Mouse (Mus musculus): Measurements from ENCODE around the gene Rbm33. TPM values are rescaled to one million over a fixed set of nuclear protein-coding genes. Genes with fewer than 3 reads are reported as not detected.
A peak's percentile ranks its signal among the peaks of the same experiment; 100 is the strongest.

Gene Rbm33
- total and polyA plus RNA-seq, 3 experiments: 13.6 to 41.1 (median 38.5) TPM

DNA sequence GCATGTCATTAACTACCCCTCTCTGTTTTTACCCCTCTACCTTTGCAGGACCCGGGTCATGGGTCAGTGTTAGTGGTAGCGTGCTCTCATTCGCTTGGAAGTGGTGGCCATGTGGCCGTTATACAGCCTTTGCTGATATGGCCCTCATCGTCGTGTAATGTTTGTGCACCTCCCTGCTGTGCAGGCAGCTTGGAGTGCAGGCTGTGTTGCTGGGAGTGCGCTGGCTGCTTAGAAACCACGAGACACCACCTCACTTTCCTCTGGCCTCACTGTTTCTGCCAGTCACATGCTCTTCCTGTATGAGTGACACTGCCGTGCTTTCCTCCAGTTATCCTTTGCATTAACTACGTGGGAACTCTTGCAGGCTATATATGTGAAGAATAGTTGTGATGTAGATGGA, 101.8 kb downstream of the Rbm33 start:
- Histone ChIP-seq H3K27ac (no peak overlapping the region), H3K36me3 (ENCODE audit: control insufficient read depth, insufficient read depth, low read length) (peaks cover 6% of the 10 kb centered on the region), H3K4me3 (no peak overlapping the region), H3K79me2 (replicated peaks; ENCODE audit: control insufficient read depth, insufficient read depth, low read length) (no peaks in the 10 kb centered on the region), H3K27me3 (ENCODE audit: control insufficient read depth, insufficient read depth, low read length) (no peaks in the 10 kb centered on the region), H3K9ac (ENCODE audit: low read depth, low read length) (no peak overlapping the region), H3K4me1 (ENCODE audit: control insufficient read depth, insufficient read depth, low read length) (peaks cover 2% of the 10 kb centered on the region; the same call in 1 of the 2 replicates)
- 84% methylated on average over 10 of the region's 10 CpGs for WGBS
- TF ChIP-seq EP300 (IDR thresholded peaks at IDR 0.05; ENCODE audit: insufficient read depth, low read depth, low read length) (no peak), POLR2A (IDR thresholded peaks at IDR 0.05; ENCODE audit: insufficient read depth, low read depth, low read length) (no peak), CTCF (IDR thresholded peaks at IDR 0.05) (no peak)
- intact Hi-C loops (cut with DNase I): no loop called here
- DNase-seq: no peak

DNA sequence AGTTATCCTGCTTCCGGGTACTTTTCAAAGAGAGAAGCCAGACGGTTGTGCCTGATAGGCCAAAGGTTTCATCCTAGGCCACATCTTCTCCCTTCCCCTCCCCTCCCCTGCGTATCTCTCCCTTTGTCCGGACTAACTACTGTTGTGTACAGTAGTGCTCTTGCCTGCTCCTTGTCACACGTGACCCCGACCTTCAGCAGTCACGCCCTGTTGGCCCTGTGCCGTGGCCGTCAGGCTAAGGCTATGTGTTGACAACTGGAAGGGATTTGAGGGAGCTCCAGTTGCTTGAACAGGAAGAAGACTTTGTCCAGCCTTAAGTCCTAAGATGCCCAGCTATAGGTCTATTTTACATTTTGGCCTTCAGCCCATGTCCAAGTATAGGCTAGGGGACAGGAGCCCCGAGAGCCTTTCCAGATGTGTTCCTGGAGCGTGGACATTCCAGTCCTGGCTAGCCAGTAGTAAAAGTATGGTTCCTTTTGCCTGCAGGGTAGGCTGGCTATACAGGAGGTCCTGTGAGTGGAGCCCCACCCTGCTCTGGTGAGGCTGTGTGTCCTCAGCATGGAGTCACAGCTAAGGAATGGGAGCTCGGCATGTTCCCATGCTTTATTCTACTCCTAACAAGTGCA, 102.8 kb downstream of the Rbm33 start:
- 61% methylated on average over 12 of the region's 12 CpGs for WGBS
- intact Hi-C loops (cut with DNase I): no loop called here
- Histone ChIP-seq H3K36me3 (ENCODE audit: control insufficient read depth, insufficient read depth, low read length) (no peaks in the 10 kb centered on the region), H3K4me1 (ENCODE audit: control insufficient read depth, insufficient read depth, low read length) (no peaks in the 10 kb centered on the region), H3K79me2 (replicated peaks; ENCODE audit: control insufficient read depth, insufficient read depth, low read length) (no peaks in the 10 kb centered on the region), H3K4me3 (no peak overlapping the region), H3K9ac (ENCODE audit: low read depth, low read length) (no peak overlapping the region), H3K27ac (no peak overlapping the region), H3K27me3 (ENCODE audit: control insufficient read depth, insufficient read depth, low read length) (no peaks in the 10 kb centered on the region)
- DNase-seq: no peak
- no peak for TF ChIP-seq CTCF (IDR thresholded peaks at IDR 0.05)
- no peak for TF ChIP-seq EP300 (IDR thresholded peaks at IDR 0.05; ENCODE audit: insufficient read depth, low read depth, low read length)
- TF ChIP-seq POLR2A (IDR thresholded peaks at IDR 0.05; ENCODE audit: insufficient read depth, low read depth, low read length): no peak

DNA sequence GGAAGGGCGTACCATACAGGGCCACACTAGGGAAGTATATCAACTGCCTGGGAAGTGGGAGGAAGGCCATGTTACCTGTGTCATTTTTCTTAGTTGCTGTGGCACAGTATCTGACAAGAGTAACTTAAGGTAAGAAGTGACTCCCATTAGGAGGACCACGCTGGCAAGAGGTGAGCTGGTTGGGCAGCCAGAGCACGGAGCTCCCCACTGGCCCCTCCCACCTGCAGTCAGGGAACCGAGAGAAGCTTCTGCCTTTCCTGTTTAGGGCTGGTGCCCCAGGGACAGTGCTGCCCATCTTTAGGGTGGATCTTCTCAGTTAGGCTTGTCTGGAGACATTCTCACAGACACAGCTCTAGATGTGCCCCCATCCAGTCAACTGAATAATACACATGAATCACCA, 106.9 kb downstream of the Rbm33 start:
- H3K9ac ChIP-seq (ENCODE audit: low read depth, low read length): no peak overlapping the region
- no peaks in the 10 kb centered on the region for H3K79me2 ChIP-seq (replicated peaks; ENCODE audit: control insufficient read depth, insufficient read depth, low read length)
- no peak for DNase-seq
- H3K36me3 ChIP-seq (ENCODE audit: control insufficient read depth, insufficient read depth, low read length): no peaks in the 10 kb centered on the region
- H3K4me3 ChIP-seq: no peak overlapping the region
- intact Hi-C loops (cut with DNase I): no loop called here
- TF ChIP-seq POLR2A (IDR thresholded peaks at IDR 0.05; ENCODE audit: insufficient read depth, low read depth, low read length): no peak
- no peak for TF ChIP-seq EP300 (IDR thresholded peaks at IDR 0.05; ENCODE audit: insufficient read depth, low read depth, low read length)
- no peak for TF ChIP-seq CTCF (IDR thresholded peaks at IDR 0.05)
- no peak overlapping the region for H3K27ac ChIP-seq
- no peaks in the 10 kb centered on the region for H3K27me3 ChIP-seq (ENCODE audit: control insufficient read depth, insufficient read depth, low read length)
- no peaks in the 10 kb centered on the region for H3K4me1 ChIP-seq (ENCODE audit: control insufficient read depth, insufficient read depth, low read length)
- WGBS: 46% methylated on average over 4 of the region's 4 CpGs

DNA sequence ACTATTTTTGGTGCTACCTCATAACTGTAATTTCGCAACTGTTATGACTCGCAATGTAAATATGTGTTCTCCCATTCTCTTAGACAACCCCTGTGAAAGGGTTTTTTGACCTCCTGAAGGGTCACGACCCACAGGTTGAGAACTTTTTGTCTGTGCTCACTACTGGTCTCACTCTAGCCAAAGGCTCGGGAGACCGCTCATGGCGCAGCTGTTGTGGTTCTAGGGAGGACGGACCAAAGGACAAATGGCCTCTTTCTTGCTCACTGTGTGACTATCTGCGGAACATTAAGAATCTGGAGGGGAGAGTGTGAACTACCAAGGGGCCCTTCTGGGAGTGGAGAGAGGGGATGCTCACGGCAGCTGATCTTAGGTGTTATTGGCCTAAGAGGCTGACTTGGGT, 109.0 kb downstream of the Rbm33 start:
- H3K27me3 ChIP-seq (ENCODE audit: control insufficient read depth, insufficient read depth, low read length): no peaks in the 10 kb centered on the region
- 92% methylated on average over 9 of the region's 9 CpGs for WGBS
- TF ChIP-seq POLR2A (IDR thresholded peaks at IDR 0.05; ENCODE audit: insufficient read depth, low read depth, low read length) (no peak), EP300 (IDR thresholded peaks at IDR 0.05; ENCODE audit: insufficient read depth, low read depth, low read length) (no peak), CTCF (IDR thresholded peaks at IDR 0.05) (no peak)
- H3K4me1 ChIP-seq (ENCODE audit: control insufficient read depth, insufficient read depth, low read length): no peaks in the 10 kb centered on the region
- H3K4me3 ChIP-seq: no peak overlapping the region
- no peak for DNase-seq
- no peak overlapping the region for H3K27ac ChIP-seq
- H3K9ac ChIP-seq (ENCODE audit: low read depth, low read length): no peak overlapping the region
- no peaks in the 10 kb centered on the region for H3K36me3 ChIP-seq (ENCODE audit: control insufficient read depth, insufficient read depth, low read length)
- intact Hi-C loops (cut with DNase I): no loop called here
- no peaks in the 10 kb centered on the region for H3K79me2 ChIP-seq (replicated peaks; ENCODE audit: control insufficient read depth, insufficient read depth, low read length)

DNA sequence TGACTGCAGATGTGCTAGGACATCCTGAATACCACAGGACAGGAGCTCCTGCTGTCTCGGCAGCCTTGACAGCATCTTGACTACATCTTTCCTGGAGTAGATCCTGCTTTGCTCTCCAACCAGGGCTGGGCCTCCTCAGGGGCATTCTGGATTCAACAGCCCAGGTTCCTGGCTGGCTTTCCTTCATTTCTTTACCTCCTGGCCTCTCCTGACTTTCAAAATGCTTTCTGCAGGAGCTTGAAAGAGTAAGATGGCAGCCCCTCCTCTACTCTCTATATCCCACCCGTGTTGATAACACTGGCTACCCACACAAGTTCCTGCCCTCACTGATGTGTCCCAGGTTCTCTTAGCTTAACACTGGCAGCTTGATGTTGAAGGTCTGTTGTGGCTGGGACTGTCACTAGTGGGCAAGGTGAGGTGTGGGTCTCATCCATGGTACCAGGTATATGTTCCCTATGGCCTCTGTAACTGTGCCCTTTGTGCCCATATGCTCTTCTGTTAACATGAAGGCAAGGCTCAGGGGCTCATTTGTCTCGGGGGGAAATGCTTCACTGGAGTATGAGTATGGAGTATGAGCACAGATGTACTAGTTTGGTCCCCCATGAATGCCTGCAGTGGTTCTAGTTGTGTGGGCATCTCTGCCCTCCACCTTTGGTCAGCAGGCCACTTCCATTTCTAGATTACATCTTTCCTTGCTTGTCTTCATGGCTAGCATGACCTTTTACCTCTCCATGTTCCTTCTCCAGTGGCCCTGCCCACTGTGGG, 133.4 kb downstream of the Rbm33 start:
- no peak overlapping the region for H3K4me3 ChIP-seq
- H3K4me1 ChIP-seq (ENCODE audit: control insufficient read depth, insufficient read depth, low read length): no peaks in the 10 kb centered on the region
- H3K27me3 ChIP-seq (ENCODE audit: control insufficient read depth, insufficient read depth, low read length): no peaks in the 10 kb centered on the region
- no peaks in the 10 kb centered on the region for H3K79me2 ChIP-seq (replicated peaks; ENCODE audit: control insufficient read depth, insufficient read depth, low read length)
- no peaks in the 10 kb centered on the region for H3K36me3 ChIP-seq (ENCODE audit: control insufficient read depth, insufficient read depth, low read length)
- DNase-seq: peak in 1 of 2 experiments; percentile 1
- TF ChIP-seq CTCF (IDR thresholded peaks at IDR 0.05): no peak
- no peak for TF ChIP-seq EP300 (IDR thresholded peaks at IDR 0.05; ENCODE audit: insufficient read depth, low read depth, low read length)
- no peak for TF ChIP-seq POLR2A (IDR thresholded peaks at IDR 0.05; ENCODE audit: insufficient read depth, low read depth, low read length)
- intact Hi-C loops (cut with DNase I): loop anchor here (5.0 to 10.0 kb wide), 2 partner anchors 587 to 884 kb away; no protein-coding TSS in a partner anchor
- H3K27ac ChIP-seq: no peak overlapping the region
- WGBS: 44% methylated on average over 3 of the region's 3 CpGs
- no peak overlapping the region for H3K9ac ChIP-seq (ENCODE audit: low read depth, low read length)
